Mouse (Mus musculus): ENCODE results near the gene Cass4. TPM values are rescaled to one million over a fixed set of nuclear protein-coding genes. Genes with fewer than 3 reads are reported as not detected.

The Cass4 gene
- total RNA-seq (2021), result under 1 TPM; 0.27 to 0.29 TPM

- DNase-seq, result peak; percentile 33
Observed at GRCm38 (mm10) chr2:172393391-172394051, at the start of gene Cass4. TSS of gene Cass4 (plus strand) at chr2:172393794.

GRCm38 (mm10) chr2:172344669-172345068 is 48.9 kb upstream of the Cass4 start:
- DNase-seq, result no peak

DNA sequence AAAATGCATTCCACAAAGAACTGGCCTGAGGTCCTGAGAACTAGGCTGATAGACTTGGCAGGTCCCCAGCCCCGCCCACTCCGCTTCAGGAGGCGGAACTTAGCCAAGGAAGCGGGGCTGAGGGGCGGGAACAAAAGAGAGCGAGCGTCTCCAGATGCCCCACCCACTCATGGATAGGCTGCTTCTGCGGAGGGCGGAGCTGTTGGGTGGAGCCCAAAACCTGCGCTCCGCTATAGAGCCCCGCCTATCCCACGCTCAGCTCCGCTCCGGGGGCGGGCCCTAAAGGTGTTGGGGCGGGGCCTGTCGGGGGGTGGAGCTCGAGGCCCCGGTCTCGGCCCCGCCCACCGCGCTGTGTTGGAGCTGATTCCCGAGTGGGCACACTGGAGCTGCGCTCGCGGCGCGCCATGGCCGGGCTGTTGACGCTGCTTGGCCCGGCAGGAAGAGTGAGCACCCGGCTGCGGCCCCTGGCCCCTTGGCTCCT is 48.3 kb upstream of the Cass4 start, which contains the start of gene Fam210b:
Fam210b (plus strand) TSS at position 308 of the 481 bp plus-strand sequence.
- peak; percentile 98 for DNase-seq

DNA sequence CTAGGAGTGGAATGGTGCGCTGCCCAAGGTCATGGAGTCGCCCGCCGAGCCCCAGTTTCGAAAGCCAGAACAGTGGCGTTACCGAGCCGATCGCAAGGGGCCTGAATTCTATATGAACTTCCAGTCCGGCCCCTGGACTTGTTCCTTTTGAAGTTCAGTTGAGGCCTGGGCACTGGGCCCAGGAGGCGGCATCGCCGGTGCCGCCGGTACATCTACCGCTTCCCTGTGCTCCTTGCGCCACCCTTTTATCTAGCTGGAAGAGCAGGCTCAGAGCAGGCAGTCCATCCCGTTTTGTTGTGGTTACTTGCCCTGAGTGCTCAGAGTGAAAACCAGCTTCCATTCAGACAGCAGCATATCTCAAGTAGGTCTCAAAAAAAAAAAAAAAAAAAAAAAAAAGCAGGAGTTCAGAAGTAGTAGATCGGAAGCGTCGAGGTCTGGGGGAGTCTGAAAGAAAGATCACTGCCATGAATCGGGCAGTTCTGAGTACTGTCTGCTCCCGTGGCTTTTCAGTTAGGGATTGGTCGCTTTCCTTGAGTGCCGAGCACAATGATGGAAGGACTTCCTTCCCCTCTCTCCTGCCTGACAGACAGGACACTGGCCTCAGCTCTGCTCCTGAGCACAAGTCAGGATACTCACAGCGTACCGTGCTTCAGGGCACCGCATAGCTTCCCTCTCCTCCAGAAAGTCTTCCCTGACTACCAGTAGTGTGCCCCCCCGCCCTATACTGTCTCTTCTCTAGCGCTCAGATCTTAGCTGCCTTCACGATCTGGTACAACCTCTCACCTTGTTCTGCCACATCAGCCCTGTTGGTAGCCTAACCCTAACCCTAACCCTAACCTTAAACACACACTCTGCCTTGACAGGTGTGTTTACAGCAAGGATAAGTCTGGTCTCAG is 47.3 kb upstream of the Cass4 start:
- peak; percentile 39 for DNase-seq

DNA sequence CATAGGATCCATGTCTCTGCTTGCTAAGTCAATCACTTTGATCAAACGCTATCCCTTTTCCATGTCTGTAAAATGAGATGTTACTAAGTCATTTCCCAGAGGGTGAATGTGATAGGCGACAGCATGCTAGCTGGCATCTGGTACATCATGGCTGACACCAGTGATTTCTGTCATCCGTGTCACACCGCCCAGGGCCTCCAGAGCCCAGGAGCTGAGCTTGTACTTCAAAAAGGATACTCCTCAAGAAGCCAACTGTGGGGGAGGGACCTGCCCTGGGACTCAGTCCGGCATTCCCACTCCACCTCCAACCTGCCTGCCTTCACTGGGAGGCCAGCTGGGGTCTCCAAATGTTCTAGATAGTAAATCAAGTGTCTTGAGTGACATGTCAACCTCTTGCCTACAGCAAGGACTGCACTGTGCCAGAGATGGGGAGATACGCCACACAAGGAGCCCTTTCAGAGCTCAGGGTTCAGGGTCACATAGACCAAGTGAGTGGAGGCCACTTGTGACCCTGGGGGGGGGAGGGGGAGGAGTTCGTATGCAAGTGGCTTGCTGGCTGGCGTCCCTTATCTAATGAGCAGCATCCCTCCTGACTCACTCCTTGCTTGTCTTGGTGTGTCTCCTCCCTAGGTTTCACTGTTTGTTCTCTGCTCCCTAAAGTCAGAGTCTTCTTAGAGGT is 46.5 kb upstream of the Cass4 start:
- no peak for DNase-seq

- peak; percentile 49 for DNase-seq
Observed at GRCm38 (mm10) chr2:172348297-172348950, 45.2 kb upstream of the Cass4 start.

GRCm38 (mm10) chr2:172349776-172350175 is 43.8 kb upstream of the Cass4 start:
- no peak for DNase-seq

GRCm38 (mm10) chr2:172350773-172351172 is 42.8 kb upstream of the Cass4 start:
- no peak for DNase-seq

- no peak for DNase-seq
Observed at GRCm38 (mm10) chr2:172353218-172353617, 40.4 kb upstream of the Cass4 start.

DNA sequence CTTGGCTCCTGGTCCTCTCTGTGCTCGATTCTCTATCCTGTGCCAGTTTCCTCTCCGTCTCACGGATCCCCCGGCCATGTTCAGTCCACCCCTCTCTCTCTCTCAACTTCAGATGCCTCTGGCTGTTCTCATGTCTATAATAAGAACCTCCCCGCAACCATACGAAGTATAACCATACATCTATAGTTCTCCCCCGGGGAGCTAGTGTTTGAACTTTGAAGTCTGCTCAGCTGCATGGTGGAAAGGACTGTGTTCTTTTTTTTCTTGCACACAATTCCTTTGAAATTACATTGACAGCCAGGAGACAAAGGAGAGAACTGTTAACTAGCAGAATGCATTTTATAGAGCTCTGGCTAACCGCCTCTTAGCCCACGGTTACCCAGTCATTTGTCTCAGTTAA is 38.8 kb upstream of the Cass4 start:
- DNase-seq, result no peak

DNA sequence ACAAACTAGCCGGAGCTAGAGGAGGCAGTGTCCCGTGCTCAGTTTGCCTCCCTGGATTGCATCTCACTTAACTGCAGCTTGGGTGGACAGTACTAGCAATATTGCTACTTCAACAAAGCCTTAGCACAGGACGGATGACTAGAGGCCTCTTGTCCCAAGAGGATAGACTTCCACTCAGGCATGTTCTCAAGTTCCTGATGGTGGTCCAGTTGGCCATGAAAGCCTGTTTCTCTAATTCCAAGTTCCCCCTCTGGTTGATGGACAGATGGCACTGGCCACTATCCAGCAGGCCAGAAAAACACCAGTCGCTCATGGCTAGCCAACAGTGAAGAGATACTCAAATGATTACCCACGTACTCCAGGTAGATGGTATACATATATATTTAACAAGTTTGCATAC is 37.8 kb upstream of the Cass4 start:
- DNase-seq, result no peak

- DNase-seq, result no peak
Observed at GRCm38 (mm10) chr2:172363176-172363575, 30.4 kb upstream of the Cass4 start.

- DNase-seq, result peak; percentile 95
Observed at GRCm38 (mm10) chr2:172370411-172371223, 23.0 kb upstream of the Cass4 start, which contains the start of the genes Aurka and Cstf1. TSS of gene Aurka (minus strand) at chr2:172370535. TSS of gene Cstf1 (plus strand) at chr2:172370681.

DNA sequence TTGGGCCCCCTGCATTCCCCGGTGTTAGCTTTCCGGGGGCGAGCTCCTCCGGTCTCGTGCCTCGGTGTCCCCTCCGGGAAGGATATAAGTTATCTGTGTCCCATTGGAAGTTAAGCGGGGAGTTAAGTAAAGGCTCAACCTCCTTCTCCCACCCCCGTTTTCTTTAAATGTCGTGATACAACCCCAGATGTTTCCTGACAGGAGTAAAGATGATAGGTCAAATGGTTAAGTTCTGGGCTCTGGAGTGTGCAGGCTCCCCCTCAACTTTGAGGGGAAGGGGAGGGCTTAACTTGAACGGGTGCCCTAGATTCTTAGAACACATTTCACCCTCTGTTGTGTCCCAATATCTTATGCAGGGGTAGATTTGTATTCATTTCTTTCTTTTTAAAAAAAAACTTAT is 22.3 kb upstream of the Cass4 start:
- no peak for DNase-seq

DNA sequence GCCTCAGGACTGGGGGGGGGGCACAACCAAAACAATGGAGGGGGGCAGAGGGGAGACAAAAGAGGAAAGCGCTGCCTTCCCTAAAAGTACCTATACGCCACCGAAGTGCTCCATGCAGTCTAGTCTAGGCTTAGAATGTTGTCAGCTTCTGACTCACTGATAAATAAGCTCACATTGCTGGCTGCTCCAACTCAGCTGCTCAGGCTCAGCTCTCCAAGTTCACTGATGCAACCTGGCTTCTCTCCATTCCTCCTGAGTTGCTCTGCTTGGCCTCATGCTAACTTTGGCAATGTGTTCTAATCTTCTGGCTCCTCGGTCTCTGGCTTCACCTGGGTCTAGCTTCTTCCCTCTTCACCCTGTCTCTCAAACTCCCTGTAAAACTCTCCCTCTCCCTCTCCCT is 17.0 kb upstream of the Cass4 start:
- no peak for DNase-seq

GRCm38 (mm10) chr2:172376999-172377515 is 16.5 kb upstream of the Cass4 start:
- DNase-seq, result no peak

DNA sequence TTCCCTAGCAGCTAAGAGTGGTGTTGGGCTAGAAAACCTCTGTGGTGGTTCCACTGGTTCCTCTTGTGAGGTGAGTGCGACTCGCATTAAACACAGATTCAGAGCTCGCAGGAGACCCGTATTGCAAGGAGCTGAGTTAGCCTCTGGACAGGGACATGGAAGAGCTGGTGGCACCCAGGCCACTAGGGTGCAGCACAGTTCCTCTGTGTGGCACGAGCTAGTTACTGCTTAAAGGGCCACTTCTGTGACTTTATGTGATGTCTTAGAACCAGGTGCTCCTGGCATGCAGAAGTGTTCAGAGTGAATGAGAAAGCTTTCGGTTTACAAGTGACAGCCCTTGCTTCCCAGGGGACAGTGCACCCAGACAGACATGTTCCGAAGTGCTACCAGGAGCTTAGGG is 15.3 kb upstream of the Cass4 start:
- DNase-seq, result peak; percentile 49

GRCm38 (mm10) chr2:172380513-172380912 is 13.1 kb upstream of the Cass4 start:
- no peak for DNase-seq

- DNase-seq, result no peak
Observed at GRCm38 (mm10) chr2:172381341-172381740, 12.3 kb upstream of the Cass4 start.

- DNase-seq, result no peak
Observed at GRCm38 (mm10) chr2:172381898-172382297, 11.7 kb upstream of the Cass4 start.

- no peak for DNase-seq
Observed at GRCm38 (mm10) chr2:172384715-172385114, 8.9 kb upstream of the Cass4 start.
